Mouse (Mus musculus) thymus, postnatal 14 days (tissue): Measurements from ENCODE around the gene Csrp3.
A peak's percentile ranks its signal among the peaks of the same experiment; 100 is the strongest.

Experiments used
- DNase-seq: peaks from one replicate; pipeline ENCODE4 v3.0.0; 2021

Gene Csrp3

DNA sequence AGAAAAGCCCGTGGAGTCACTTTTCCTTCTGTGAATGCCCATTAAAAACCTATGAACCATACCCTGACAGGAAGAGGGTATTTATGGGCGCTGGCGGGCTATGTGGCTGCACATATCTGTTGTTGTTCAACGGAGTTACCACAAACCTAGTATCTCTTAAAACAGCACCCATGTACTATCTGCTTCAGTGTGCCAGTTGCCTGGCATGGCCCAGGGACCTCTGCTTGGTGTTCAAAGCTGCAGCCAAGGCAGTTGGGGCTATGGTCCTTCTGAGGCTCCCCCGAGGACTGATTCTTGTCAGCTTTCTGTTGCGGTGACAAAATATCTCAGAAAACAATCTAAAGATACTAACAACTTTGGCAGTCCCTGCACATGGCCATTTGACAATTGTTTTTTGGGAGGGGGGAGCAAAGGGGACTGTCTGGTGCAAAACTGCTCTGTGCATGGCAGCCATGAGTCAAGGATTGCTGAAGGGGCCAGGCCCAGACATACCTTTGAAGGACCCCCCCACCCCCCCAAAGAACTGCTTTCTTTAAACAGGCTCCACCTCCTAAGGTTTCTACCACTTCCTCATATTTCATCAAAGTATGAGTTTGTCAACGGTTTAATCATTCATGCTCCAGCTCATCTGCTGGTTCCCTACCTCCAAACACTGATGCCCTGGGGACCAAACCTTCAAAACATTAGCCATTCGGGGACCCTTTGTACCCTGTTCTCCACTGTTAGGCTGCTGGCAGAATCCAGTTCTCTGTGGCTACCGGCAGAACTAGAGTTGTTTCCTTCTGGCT lies 17.0 kb upstream of the Csrp3 start:
- DNase-seq: no peak

DNA sequence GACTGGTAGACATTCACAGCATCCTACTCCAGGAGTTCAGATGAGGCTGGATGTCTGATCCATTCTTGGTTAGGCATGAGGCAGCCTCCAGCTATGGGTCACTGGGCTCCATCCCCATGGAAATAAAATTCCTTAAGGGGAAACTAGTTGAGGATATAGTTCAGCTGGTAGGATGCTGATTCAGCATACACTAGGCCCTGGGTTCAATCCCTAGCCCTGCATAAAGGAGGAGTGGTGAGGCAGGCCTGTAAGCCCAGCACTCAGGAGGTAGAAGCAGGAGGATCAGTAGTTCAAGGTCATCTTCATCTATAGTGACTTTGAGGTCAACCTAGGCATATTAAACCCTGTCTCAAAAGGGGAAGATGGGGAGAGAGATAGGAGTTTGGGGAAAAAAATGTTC lies 16.4 kb upstream of the Csrp3 start:
- no peak for DNase-seq

DNA sequence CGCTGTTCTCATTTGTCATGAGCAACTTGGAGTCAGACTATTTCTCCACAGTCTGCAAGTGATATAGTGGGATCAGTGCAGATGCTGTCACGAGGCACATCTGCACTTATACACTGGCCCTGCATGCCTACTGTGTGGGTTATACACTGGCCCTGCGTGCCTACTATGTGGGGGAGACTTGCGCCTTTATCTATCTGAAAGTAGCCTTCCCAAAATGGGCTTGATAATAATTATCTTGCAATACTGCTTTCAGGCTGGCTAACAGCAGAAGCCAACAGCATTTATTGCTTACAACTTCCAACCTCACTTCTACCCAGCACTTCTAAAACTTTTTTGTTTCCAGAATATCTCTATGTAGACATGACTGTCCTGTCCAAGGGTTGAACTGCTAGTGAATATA lies 14.0 kb upstream of the Csrp3 start:
- DNase-seq: no peak

DNA sequence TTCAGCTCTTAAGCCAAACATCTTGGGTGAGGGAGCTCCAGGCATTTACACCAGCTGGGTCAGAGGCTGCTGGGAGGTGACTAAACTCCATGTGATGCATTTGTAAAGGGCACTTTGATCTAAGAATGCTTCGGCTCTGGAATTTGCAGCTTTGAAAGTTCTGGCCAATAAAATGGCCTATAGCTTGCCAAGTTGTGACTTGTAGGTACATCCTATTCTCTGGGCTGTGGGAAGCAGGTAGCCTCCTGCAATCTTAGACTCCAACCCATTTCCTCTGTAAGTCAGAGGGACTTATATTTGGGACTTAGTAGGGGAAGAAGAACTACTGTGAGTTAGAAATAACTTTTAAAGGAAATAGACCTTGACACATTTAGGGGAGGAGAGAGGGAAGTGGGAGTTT lies 13.1 kb upstream of the Csrp3 start:
- DNase-seq: no peak

GRCm38 (mm10) chr7:48859362-48859761 lies 11.5 kb upstream of the Csrp3 start:
- no peak for DNase-seq

DNA sequence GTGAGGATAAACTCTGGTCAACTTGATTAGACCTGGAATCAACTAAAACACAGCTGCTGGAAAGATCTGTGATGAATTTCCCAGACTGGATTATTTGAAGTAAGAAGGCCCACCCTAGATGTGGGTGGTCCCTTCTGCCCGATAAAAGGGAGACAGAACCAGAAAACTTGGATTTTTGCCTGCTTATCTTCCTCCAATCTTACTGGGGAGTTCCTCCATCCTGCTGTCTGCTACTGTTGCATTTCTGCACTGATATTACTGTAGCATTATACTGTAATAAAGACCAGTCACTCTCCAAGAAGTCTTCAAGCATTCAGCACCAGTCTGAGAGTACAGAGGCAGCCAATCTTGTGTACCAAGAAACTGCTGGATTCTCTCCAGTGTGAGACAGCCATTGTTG lies 10.4 kb upstream of the Csrp3 start:
- DNase-seq: no peak

GRCm38 (mm10) chr7:48855461-48855860 lies 7.6 kb upstream of the Csrp3 start:
- no peak for DNase-seq

DNA sequence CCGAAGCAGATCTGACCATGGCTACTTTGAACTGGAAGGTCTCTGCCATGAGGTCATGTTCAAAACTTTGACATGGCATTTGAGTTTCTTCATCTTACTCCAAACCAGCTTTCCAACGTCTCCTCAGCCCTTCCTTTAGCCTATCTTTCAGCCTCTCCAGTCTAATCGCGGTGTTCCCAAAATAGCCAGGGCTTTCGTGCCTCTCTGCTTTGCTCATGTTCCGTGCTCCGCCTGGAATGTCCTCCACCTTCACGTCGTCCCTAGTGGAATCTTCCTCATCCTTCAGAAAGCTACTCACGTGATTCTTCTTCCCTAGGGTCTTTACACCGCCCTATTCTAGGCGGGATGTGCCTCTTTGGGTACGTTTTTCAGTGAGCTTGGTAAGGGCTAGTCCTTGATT lies 5.7 kb upstream of the Csrp3 start:
- DNase-seq: no peak

DNA sequence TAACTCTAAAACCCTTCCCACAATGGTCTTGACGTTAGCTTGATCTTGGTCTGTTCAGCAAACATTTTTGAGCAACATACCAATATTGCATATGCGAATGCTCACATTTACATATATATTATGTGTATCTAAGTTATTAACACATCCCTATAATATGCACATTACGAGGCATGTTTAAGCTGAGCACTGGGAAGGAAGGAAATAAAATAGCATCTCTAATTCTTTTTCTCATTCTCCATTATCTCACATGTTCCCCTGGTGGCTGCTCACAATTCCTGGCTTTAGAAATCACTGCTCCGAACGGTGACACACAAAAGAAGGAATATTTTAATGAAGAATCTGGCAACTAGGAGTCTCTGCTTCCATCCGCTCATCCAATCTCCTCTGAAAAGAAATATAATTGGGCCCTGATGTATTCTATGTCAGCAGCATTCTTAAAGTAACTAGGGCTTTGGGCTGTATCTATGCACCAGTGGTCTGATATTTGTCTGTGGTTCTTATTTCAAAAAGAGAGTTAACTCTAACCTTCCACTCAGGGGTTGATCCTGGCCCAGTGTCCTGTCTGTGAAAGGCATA lies 3.8 kb upstream of the Csrp3 start:
- no peak for DNase-seq

- DNase-seq: no peak
These were observed 1.1 kb downstream of the Csrp3 start for GRCm38 (mm10) chr7:48846755-48847154.

DNA sequence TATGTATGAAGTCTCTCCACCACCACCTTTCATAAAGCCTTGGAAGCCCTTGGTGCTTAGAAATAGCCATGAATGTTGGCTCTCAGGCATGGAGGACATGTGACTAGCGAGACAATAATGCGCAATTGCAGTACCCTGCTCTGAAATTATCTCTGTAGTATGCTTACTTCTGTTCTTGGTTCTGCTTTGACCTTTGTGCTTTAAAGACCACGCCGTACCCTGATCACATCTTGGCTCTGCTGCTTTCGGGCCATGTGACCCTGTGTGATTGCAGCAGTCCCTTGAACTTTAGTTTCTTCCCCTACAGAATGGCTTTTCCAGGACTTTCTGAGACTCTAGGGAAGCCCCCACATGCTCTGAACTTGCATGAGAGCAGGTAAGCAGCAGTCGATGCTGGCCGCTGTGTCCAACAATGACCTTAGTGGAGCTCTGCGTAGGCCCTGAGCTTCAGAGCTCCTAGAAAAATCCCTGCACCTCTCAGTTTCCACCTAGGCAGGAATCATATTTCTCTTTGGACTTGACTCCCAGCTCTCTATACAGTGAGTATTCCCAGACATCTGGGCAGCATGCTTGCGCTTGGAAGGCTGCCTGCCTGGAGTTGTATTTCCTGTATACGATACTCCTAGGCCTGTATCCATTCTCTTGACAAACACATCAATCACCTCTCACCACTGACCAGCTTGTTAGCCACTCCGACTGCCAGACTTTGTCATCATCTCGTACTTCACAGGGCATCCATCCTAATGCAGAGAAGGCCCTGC lies 2.4 kb downstream of the Csrp3 start:
- no peak for DNase-seq

GRCm38 (mm10) chr7:48843541-48843940 lies 4.3 kb downstream of the Csrp3 start:
- no peak for DNase-seq

DNA sequence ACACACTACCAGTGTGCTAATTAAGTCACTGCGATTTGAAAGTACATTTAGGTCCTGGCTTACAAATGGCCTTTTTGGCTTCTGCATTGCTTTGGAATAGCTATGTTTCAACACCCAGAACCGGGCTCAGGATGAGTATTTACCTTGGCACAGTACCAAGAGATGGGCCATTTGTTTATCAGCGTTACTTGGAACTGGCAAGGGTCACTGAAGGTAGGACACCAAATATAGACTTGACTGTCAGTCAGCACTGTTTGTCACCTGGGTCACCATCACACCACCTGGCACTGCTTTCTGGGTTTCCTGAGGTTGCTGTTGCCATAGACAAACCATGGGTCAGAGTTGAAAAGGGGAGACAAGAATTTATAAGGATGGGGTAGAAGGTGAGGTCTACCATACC lies 5.5 kb downstream of the Csrp3 start:
- no peak for DNase-seq

DNA sequence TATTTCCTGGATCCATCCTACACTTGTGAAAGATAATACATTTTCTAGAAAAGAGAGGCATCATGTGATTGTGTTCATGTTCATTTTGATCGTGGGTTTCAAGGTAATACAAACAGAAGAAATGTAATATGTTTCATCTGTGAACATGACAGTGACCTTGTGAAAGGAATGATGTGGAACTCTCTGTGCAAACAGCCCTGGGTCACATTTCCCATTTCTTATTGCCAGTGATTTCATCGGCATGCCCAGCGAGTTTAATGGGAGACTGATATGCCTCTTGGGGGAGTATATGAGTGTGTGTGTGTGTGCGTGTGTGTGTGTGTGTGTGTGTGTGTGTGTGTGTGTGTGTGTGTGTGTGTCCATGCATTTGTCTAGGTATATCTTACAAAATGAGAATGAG lies 6.3 kb downstream of the Csrp3 start:
- DNase-seq: no peak

DNA sequence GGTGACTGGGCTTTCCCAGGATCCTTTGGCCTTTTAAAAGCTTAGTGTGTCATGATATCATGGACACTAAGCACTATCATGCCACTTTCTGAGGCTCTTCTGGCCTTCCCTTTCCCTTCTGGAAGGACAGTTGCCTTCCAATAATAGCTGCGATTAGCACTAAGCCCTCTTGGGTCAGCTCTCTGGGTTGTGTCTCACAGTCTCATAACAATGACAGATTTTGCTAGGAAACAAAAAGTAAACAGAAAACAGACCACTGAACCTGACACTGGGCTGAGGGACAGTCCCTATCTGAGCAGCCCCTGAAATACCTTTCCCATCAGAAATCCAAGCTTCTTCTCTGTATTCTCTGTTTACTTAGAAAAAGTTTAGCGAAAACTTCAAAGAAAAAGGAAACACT lies 7.3 kb downstream of the Csrp3 start:
- DNase-seq: no peak

GRCm38 (mm10) chr7:48838434-48838833 lies 9.4 kb downstream of the Csrp3 start:
- peak; percentile 6 for DNase-seq

GRCm38 (mm10) chr7:48836949-48837348 lies 10.9 kb downstream of the Csrp3 start:
- no peak for DNase-seq

DNA sequence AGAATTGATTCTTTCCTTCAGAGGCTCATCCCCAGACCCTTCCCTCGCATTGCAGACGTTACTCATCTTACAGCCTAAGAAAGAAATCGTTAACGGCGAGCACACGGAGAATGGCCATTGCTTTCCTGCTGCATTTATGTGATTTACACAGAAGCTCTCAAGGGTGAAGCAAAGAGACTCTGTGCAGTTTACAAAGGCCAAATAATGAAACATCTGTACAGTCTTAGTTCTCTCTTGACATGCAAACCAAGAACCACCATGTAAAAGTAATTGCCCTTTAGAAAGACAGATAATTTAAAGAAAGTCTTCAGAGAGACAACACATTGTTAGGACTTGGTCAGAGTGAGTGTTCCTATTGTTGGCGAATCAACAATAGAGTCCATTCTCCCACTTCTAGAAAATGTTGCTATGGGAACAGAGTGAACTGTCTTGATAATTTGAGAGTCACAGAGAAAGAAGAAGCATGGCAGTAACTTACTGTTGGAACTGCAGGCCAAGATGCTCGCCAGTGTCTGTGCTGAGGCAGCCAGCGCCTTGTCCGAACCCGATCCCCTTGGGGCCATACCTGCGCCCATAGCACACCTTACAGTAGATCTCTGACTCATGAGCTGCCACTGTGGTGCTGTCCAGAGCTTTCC lies 12.7 kb downstream of the Csrp3 start:
- DNase-seq: no peak

- no peak for DNase-seq
These were observed 13.4 kb downstream of the Csrp3 start for GRCm38 (mm10) chr7:48834371-48834970.

GRCm38 (mm10) chr7:48832735-48833134 lies 15.1 kb downstream of the Csrp3 start:
- DNase-seq: no peak

DNA sequence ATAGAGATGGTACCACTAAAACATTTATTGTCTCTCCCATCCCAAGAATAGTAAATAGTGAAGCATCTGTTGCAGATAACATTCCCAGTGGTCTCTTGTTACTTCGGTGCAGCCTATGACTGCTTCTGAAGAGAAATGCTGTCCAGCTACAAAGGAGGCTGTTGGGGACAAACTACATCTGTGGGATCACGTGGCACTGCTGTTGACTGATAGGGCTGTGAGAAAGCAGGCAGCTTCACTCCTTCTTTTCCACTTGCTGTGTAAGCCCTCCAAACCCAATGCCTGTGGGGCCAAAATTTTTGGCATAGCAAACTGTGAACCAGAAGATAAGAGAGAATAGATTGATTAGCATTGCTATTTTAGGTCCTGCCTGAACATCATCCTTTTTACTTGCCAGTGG lies 17.4 kb downstream of the Csrp3 start:
- DNase-seq: no peak

DNA sequence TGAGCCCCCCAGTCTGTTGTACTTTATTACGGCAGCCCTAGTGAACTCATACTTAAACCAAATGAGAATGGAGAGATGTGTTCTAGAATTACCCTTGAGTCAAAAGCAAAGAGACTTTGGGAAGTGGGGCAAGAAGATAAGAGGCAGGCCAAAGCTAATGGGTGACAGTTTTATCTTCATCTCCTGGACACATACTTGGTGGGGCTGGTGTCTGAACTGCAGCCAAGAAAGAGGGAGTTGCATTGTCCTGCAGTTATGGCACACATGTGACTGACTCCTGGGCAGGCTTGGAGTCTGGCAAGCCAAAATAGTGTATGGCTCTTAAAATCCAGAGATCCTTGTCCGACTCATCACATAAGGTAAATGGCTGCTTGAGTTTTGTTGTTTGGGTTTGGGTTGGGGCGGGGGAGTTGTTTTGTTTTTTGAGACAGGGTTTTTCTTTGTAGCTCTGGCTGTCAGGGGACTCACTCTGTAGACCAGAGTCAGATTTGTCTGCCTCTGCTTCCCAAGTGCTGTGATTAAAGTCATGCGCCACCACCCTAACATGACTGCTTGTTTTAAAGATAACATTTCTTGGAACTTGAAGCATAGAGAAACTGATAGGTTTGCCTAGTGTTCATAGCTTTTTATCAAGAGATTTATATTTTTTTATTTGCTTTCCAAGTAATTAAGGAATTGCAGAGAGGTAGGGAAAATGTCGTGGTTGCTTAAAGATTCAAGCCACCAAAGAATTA lies 18.5 kb downstream of the Csrp3 start:
- no peak for DNase-seq

- no peak for DNase-seq
These were observed 22.7 kb downstream of the Csrp3 start for GRCm38 (mm10) chr7:48825170-48825569.
